Mouse (Mus musculus): Measurements from ENCODE around the gene Cask. TPM values are rescaled to one million over a fixed set of nuclear protein-coding genes. Genes with fewer than 3 reads are reported as not detected.

The Cask gene
- total RNA-seq, 2 experiments from 2014 or later = 105 to 107 TPM

GRCm38 (mm10) chrX:13477596-13477995 is 373.6 kb downstream of the Cask start:
- intact Hi-C loops (cut with DNase I) = no loop called here
- no peak overlapping the region for H3K27ac ChIP-seq

GRCm38 (mm10) chrX:13475382-13475781 is 375.8 kb downstream of the Cask start:
- no peak for TF ChIP-seq CTCF (IDR thresholded peaks at IDR 0.05)
- intact Hi-C loops (cut with DNase I) = no loop called here
- no peak overlapping the region for H3K27ac ChIP-seq
- H3K4me3 ChIP-seq = no peak overlapping the region
- DNase-seq (ENCODE audit: extremely low spot score in 1 of 2, low spot score in 2 of 2) = no peak

More at GRCm38 (mm10) chrX:13477596-13477995, 373.6 kb downstream of the Cask start:
- no peak overlapping the region for H3K4me3 ChIP-seq
- TF ChIP-seq CTCF (IDR thresholded peaks at IDR 0.05) = no peak
- DNase-seq (ENCODE audit: extremely low spot score in 1 of 2, low spot score in 2 of 2) = no peak

- Histone ChIP-seq H3K4me3 (no peak overlapping the region), H3K27ac (no peak overlapping the region)
- no peak for TF ChIP-seq CTCF (IDR thresholded peaks at IDR 0.05)
- intact Hi-C loops (cut with DNase I) = no loop called here
- no peak for DNase-seq (ENCODE audit: extremely low spot score in 1 of 2, low spot score in 2 of 2)
Observed at GRCm38 (mm10) chrX:13472751-13473225, 378.4 kb downstream of the Cask start.

- intact Hi-C loops (cut with DNase I) = no loop called here
- no peak overlapping the region for H3K4me3 ChIP-seq
- no peak; the same call in none of the 2 replicates for TF ChIP-seq CTCF (IDR thresholded peaks at IDR 0.05)
- no peak overlapping the region; the same call in 1 of the 2 replicates for H3K27ac ChIP-seq
- DNase-seq (ENCODE audit: extremely low spot score in 1 of 2, low spot score in 2 of 2) = no peak
Observed at GRCm38 (mm10) chrX:13471925-13472324, 379.2 kb downstream of the Cask start.

GRCm38 (mm10) chrX:13469160-13470116 is 381.7 kb downstream of the Cask start:
- Histone ChIP-seq H3K27ac (peak overlapping the region; percentile 82), H3K4me3 (no peak overlapping the region)
- TF ChIP-seq CTCF (IDR thresholded peaks at IDR 0.05) = no peak; the same call in 1 of the 2 replicates
- peak; percentile 13 to 19 for DNase-seq (ENCODE audit: extremely low spot score in 1 of 2, low spot score in 2 of 2)
- intact Hi-C loops (cut with DNase I) = loop anchor here (5.0 to 10.0 kb wide), 3 partner anchors 48 to 215 kb away; no protein-coding TSS in a partner anchor

GRCm38 (mm10) chrX:13467121-13467571 is 384.0 kb downstream of the Cask start:
- intact Hi-C loops (cut with DNase I) = loop anchor here (5.0 to 10.0 kb wide), 3 partner anchors 50 to 218 kb away; no protein-coding TSS in a partner anchor
- H3K4me3 ChIP-seq = no peak overlapping the region
- no peak for TF ChIP-seq CTCF (IDR thresholded peaks at IDR 0.05)
- peak overlapping the region; percentile 6; the same call in 1 of the 2 replicates for H3K27ac ChIP-seq
- DNase-seq (ENCODE audit: extremely low spot score in 1 of 2, low spot score in 2 of 2) = no peak

Small RNA genes lying within 50 kb of the gene (microRNA-seq; reads per million reads assigned to microRNA genes)
- 0 reads per million in 2 experiments for gene Gm25246

Other genes starting within 250 kb of the Cask start
- 10 to 100 TPM in 1 of 2 experiments, 1 to 10 TPM in 1; 7.6 to 10.5 TPM for gene Gpr34, start 219.3 kb downstream of the Cask start, total RNA-seq (2021)
- not detected for gene Gpr82, start 190.0 kb downstream of the Cask start, total RNA-seq (2021)

Data from left cerebral cortex, adult 2 months (tissue).